Mouse (Mus musculus) heart, adult 10 weeks (tissue): Measurements from ENCODE around the gene Ddx60. TPM values are rescaled to one million over a fixed set of nuclear protein-coding genes. Genes with fewer than 3 reads are reported as not detected.

ENCODE experiments used
- polyA plus RNA-seq: library from polyadenylated mRNA; stranded (reverse); fragments of 350-450 nt; fragmentation: Illumina TruSeq; extraction: RNeasy Lipid Tissue Mini Kit (QIAGEN cat#74804); gene quantifications from one replicate; pipeline ENCODE4 v1.2.3, GENCODE M21; 2014; ENCODE audit warnings: low read depth, low replicate concordance

Ddx60 gene
- polyA plus RNA-seq: 2.3 TPM

GRCm38 (mm10) chr8:61927777-61928494 is at the start of gene Ddx60:
Ddx60 (plus strand) TSS chr8:61928087.

DNA sequence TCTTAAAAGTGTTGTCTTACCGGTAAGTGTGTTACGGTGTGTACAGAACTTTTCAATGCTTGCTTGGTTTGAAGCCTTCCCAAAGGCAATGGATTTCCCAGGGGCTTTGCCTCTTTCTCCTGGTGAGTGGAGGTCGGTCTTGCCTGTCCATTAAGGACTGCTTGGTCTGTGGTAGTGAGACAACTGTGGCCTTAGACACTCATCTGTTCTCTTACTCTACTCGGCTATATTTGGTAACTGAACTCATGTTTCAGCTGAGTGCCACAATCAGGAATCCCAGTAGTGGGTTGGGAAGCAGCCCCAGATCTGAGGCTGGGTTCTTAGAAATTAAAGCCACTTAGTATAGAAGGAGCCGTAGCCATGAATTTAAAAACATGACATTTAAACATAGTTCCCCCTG is 25.4 kb upstream of the Ddx60 start, which contains the start of gene Palld:
Palld (minus strand) TSS at position 170 of the 400 bp plus-strand sequence.

Other genes with a start within 250 kb of the Ddx60 start
- gene Palld, start 25.4 kb upstream of the Ddx60 start, polyA plus RNA-seq: 101 TPM
- gene Anxa10, start 195.1 kb downstream of the Ddx60 start, polyA plus RNA-seq: not detected